Mouse (Mus musculus) neural tube, postnatal 0 days (tissue): ENCODE measurements around the gene Gm5617. TPM values are rescaled to one million over a fixed set of nuclear protein-coding genes. Genes with fewer than 3 reads are reported as not detected.

Experiments
- microRNA-seq: library from miRNA; unstranded; fragments of <30 nt; microRNA quantifications from one replicate; pipeline ENCODE4, GENCODE M21; 2016
- polyA plus RNA-seq: library from polyadenylated mRNA; unstranded; fragments of >200 nt; fragmentation: Nextera tagmentation; extraction: Ambion mirVana; gene quantifications from 2 replicates; pipeline ENCODE4 v1.2.1, GENCODE M21; 2015

Gene Gm5617
- polyA plus RNA-seq, result 27.0 and 35.3 TPM in 2 replicates

DNA sequence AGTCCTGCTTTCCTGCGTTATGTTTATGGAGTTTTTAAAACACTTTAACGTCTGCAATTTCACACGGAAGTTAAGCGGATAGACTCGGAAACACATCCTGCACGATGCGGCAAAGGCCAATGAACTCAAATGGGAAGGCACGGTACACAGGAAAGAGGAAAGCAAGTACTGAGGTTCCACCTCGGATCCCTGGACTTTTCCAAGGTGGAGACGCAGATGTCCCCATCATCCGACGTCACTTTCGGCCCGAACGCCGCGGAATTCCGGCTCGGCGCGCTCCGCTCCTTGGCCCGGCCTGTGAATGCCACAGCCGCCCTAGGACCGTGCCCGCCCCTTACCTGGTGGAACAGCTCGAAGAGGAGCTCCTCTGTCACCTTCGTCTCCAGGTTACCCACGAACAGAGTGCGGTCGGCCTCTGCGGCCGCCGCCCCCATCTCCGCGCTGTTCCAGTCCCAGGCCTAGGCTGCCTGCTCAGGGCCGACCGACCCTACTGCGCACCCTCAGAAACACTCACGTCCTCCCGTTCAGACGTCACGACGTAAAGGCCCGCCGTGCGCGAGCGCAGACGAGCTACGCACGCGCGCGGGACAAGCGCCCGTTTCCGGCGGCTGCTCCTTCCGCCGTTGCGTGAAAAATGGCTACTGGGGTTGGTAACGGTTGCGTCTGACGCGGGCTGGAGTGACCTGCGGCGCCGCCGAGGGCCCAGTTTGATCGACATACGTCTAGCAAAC is at the start of gene Gm5617, which contains the start of gene Rbm7:
TSS of gene Gm5617 (plus strand) at position 626 of the 731 bp plus-strand sequence.
TSS of gene Rbm7 (minus strand) at position 483 of the 731 bp plus-strand sequence.

DNA sequence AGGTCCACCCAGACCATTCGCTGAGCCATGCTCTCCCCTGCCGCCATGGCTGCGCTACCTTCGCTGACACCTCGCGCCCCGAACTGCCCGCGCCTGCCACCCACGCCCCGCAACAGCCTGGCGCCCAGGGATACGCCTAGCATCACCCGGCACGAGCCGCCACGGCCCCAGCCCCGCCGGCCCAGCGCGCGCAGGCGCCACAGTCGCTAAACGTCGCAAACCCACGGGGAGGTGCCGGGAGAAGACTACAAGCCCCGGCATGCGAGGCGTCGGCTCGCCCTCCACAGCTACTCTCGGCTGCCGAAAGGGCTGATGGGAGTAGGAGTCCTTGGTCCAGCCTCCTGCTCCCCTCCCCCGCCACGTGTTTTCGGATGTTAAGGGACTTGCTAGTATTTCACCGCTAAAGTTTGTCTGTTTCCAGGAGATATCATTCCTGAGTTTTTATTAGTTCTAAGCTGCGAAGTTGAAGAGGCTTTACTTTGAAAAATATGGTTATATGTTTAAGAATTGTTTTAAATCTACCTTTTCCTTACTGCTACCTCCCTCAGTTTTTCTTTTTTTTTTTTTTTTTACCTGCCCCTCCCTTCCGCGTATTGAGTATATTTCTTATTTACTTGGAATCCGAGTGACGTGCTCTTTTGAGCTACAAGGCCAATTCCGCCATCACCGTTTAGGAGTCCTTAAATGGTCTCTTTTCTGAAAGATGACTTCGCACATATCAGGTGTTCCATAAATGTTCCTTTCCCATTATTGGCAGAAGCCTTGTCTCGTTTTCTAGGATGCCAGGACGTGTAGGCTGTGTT is 14.6 kb upstream of the Gm5617 start, which contains the start of gene Rexo2:
TSS of gene Rexo2 (minus strand) at position 213 of the 803 bp plus-strand sequence.

Small RNA genes within 50 kb of the gene (microRNA-seq; reads per million reads assigned to microRNA genes)
- gene Gm23653, result not detected

Other genes with a start within 250 kb of the Gm5617 start
- 0.34 and 0.68 TPM in 2 replicates for gene Nxpe2, start 142.0 kb upstream of the Gm5617 start, polyA plus RNA-seq
- 115 and 119 TPM in 2 replicates for gene Rexo2, start 14.8 kb upstream of the Gm5617 start, polyA plus RNA-seq
- 71.2 and 72.6 TPM in 2 replicates for gene Rbm7, start 143 bp upstream of the Gm5617 start, polyA plus RNA-seq
- gene Nnmt, start 109.7 kb downstream of the Gm5617 start, polyA plus RNA-seq, result 1.2 and 2.5 TPM in 2 replicates